Mouse (Mus musculus): ENCODE measurements around the gene Hoxc8. TPM values are rescaled to one million over a fixed set of nuclear protein-coding genes. Genes with fewer than 3 reads are reported as not detected.

Gene Hoxc8
- polyA plus RNA-seq, 1 experiment from 2014 or later, result 6.0 TPM

GRCm38 (mm10) chr15:103027266-103028235 lies 37.1 kb downstream of the Hoxc8 start:
- peak; percentile 69 for DNase-seq (ENCODE audit: low spot score)
- Histone ChIP-seq H3K4me3 (peak overlapping the region; percentile 40), H3K9me3 (replicated peaks) (no peaks in the 10 kb centered on the region), H3K27me3 (ENCODE audit: low read depth, poor library complexity, severe bottlenecking) (peaks cover 99% of the 10 kb centered on the region), H3K36me3 (no peaks in the 10 kb centered on the region), H3K27ac (peak overlapping the region; percentile 79), H3K4me1 (peaks cover 81% of the 10 kb centered on the region)
- WGBS, result 3% methylated on average over 43 of the region's 43 CpGs

- H3K27me3 ChIP-seq (ENCODE audit: low read depth, poor library complexity, severe bottlenecking), result peaks cover 99% of the 10 kb centered on the region
- WGBS, result 14% methylated on average over 9 of the region's 9 CpGs
- no peaks in the 10 kb centered on the region for H3K36me3 ChIP-seq
- no peak overlapping the region for H3K27ac ChIP-seq
- no peaks in the 10 kb centered on the region for H3K9me3 ChIP-seq (replicated peaks)
- no peak for DNase-seq (ENCODE audit: low spot score)
- H3K4me3 ChIP-seq, result no peak overlapping the region
- H3K4me1 ChIP-seq, result peaks cover 85% of the 10 kb centered on the region
These were observed 38.6 kb downstream of the Hoxc8 start for GRCm38 (mm10) chr15:103028916-103029512.

GRCm38 (mm10) chr15:103030142-103030541 lies 39.7 kb downstream of the Hoxc8 start:
- DNase-seq (ENCODE audit: low spot score), result no peak
- Histone ChIP-seq H3K9me3 (replicated peaks) (no peaks in the 10 kb centered on the region), H3K4me3 (no peak overlapping the region), H3K36me3 (no peaks in the 10 kb centered on the region), H3K27me3 (ENCODE audit: low read depth, poor library complexity, severe bottlenecking) (peaks cover 99% of the 10 kb centered on the region), H3K4me1 (peaks cover 85% of the 10 kb centered on the region), H3K27ac (peak overlapping the region; percentile 47; the same call in 1 of the 2 replicates)
- WGBS, result 13% methylated on average over 8 of the region's 8 CpGs

- Histone ChIP-seq H3K4me1 (peaks cover 85% of the 10 kb centered on the region), H3K27ac (peak overlapping the region; percentile 56; the same call in 1 of the 2 replicates), H3K9me3 (replicated peaks) (no peaks in the 10 kb centered on the region), H3K27me3 (ENCODE audit: low read depth, poor library complexity, severe bottlenecking) (peaks cover 99% of the 10 kb centered on the region), H3K4me3 (peak overlapping the region; percentile 18; the same call in 1 of the 2 replicates), H3K36me3 (no peaks in the 10 kb centered on the region)
- 0% methylated on average over 2 of the region's 3 CpGs for WGBS
- DNase-seq (ENCODE audit: low spot score), result peak; percentile 53
These were observed 41.8 kb downstream of the Hoxc8 start for GRCm38 (mm10) chr15:103032167-103032566.

GRCm38 (mm10) chr15:103032646-103033575 lies 42.5 kb downstream of the Hoxc8 start:
- under 1% methylated on average over 26 of the region's 26 CpGs for WGBS
- no peaks in the 10 kb centered on the region for H3K9me3 ChIP-seq (replicated peaks)
- peak; percentile 71 for DNase-seq (ENCODE audit: low spot score)

GRCm38 (mm10) chr15:103034043-103034806 lies 43.8 kb downstream of the Hoxc8 start:
- 2% methylated on average over 24 of the region's 24 CpGs for WGBS
- peak overlapping the region; percentile 86 for H3K27ac ChIP-seq
- peak; percentile 62 for DNase-seq (ENCODE audit: low spot score)

More at GRCm38 (mm10) chr15:103032646-103033575, 42.5 kb downstream of the Hoxc8 start:
- Histone ChIP-seq H3K4me3 (peak overlapping the region; percentile 18), H3K27me3 (ENCODE audit: low read depth, poor library complexity, severe bottlenecking) (peaks cover 99% of the 10 kb centered on the region), H3K4me1 (peaks cover 81% of the 10 kb centered on the region), H3K36me3 (no peaks in the 10 kb centered on the region), H3K27ac (peak overlapping the region; percentile 56; the same call in 1 of the 2 replicates)

GRCm38 (mm10) chr15:103034807-103035547 lies 44.6 kb downstream of the Hoxc8 start:
- no peaks in the 10 kb centered on the region for H3K36me3 ChIP-seq
- H3K4me3 ChIP-seq, result peak overlapping the region; percentile 54
- peak; percentile 81 for DNase-seq (ENCODE audit: low spot score)
- peaks cover 99% of the 10 kb centered on the region for H3K27me3 ChIP-seq (ENCODE audit: low read depth, poor library complexity, severe bottlenecking)
- WGBS, result under 1% methylated on average over 34 of the region's 34 CpGs
- H3K27ac ChIP-seq, result peak overlapping the region; percentile 86
- no peaks in the 10 kb centered on the region for H3K9me3 ChIP-seq (replicated peaks)
- peaks cover 87% of the 10 kb centered on the region for H3K4me1 ChIP-seq

More at GRCm38 (mm10) chr15:103034043-103034806, 43.8 kb downstream of the Hoxc8 start:
- H3K4me1 ChIP-seq, result peaks cover 81% of the 10 kb centered on the region
- no peaks in the 10 kb centered on the region for H3K36me3 ChIP-seq
- H3K4me3 ChIP-seq, result peak overlapping the region; percentile 54
- H3K9me3 ChIP-seq (replicated peaks), result no peaks in the 10 kb centered on the region
- H3K27me3 ChIP-seq (ENCODE audit: low read depth, poor library complexity, severe bottlenecking), result peaks cover 99% of the 10 kb centered on the region

- WGBS, result under 1% methylated on average over 14 of the region's 14 CpGs
- Histone ChIP-seq H3K4me1 (peaks cover 88% of the 10 kb centered on the region), H3K4me3 (peak overlapping the region; percentile 54), H3K36me3 (no peaks in the 10 kb centered on the region), H3K27ac (peak overlapping the region; percentile 86), H3K9me3 (replicated peaks) (no peaks in the 10 kb centered on the region), H3K27me3 (ENCODE audit: low read depth, poor library complexity, severe bottlenecking) (peaks cover 99% of the 10 kb centered on the region)
- DNase-seq (ENCODE audit: low spot score), result peak; percentile 61
These were observed 45.1 kb downstream of the Hoxc8 start for GRCm38 (mm10) chr15:103035548-103035881.

- Histone ChIP-seq H3K36me3 (no peaks in the 10 kb centered on the region), H3K9me3 (replicated peaks) (no peaks in the 10 kb centered on the region), H3K27me3 (ENCODE audit: low read depth, poor library complexity, severe bottlenecking) (peaks cover 100% of the 10 kb centered on the region), H3K4me3 (no peak overlapping the region), H3K27ac (no peak overlapping the region), H3K4me1 (peaks cover 90% of the 10 kb centered on the region)
- no peak for DNase-seq (ENCODE audit: low spot score)
- WGBS, result 20% methylated on average over 1 of the region's 1 CpGs
These were observed 47.2 kb downstream of the Hoxc8 start for GRCm38 (mm10) chr15:103037579-103037978.

- peak; percentile 50 for DNase-seq (ENCODE audit: low spot score)
- H3K9me3 ChIP-seq (replicated peaks), result no peaks in the 10 kb centered on the region
- 9% methylated on average over 10 of the region's 10 CpGs for whole genome bisulfite sequencing
- H3K27me3 ChIP-seq (ENCODE audit: low read depth, poor library complexity, severe bottlenecking), result peaks cover 100% of the 10 kb centered on the region
- H3K27ac ChIP-seq, result peak overlapping the region; percentile 57
- H3K4me3 ChIP-seq, result peak overlapping the region; percentile 39; the same call in 1 of the 2 replicates
- no peaks in the 10 kb centered on the region for H3K36me3 ChIP-seq
- peaks cover 79% of the 10 kb centered on the region for H3K4me1 ChIP-seq
These were observed 48.5 kb downstream of the Hoxc8 start for GRCm38 (mm10) chr15:103038701-103039480.
